Mouse (Mus musculus): ENCODE measurements at regions not wholly inside any gene's neighbourhood (a gene's known extent, or its start where the extent isn't known, plus 50 kb on each side); places are given as distances from the start of the nearest gene placed in this dataset.

- TF ChIP-seq CTCF (IDR thresholded peaks at IDR 0.05; ENCODE audit: borderline replicate concordance, extremely low read depth, insufficient read depth, insufficient read length) (no peak), POLR2A (IDR thresholded peaks at IDR 0.05; ENCODE audit: borderline replicate concordance, extremely low read depth, insufficient read depth, insufficient read length, poor library complexity, severe bottlenecking) (no peak)
Measured at GRCm38 (mm10) chr3:126227575-126227974, 135.9 kb upstream of the Arsj start.

Data from brain, embryonic 14.5 days (tissue).